Mouse (Mus musculus) lung, embryonic 14.5 days (tissue): Measurements from ENCODE around the gene Adat3. TPM values are rescaled to one million over a fixed set of nuclear protein-coding genes. Genes with fewer than 3 reads are reported as not detected.

Source experiments
- ATAC-seq: fragments of 200-750 bp; cut with Nextera tagmentation; 2 replicates; pipeline ENCODE4 v1.8.0; 2017; ENCODE audit warnings: mild to moderate bottlenecking, moderate TSS enrichment, moderate library complexity; ENCODE audit not compliant: insufficient read depth
- DNase-seq: peaks from one replicate; pipeline ENCODE4 v3.0.0-alpha.2; 2015
- H3K27ac ChIP-seq: fragments of 300-500 bp; sonication (generic); 2 replicates; pipeline ENCODE4 v1.5.1; 2014; ENCODE audit warnings: low read depth, mild to moderate bottlenecking, moderate library complexity
- H3K27me3 ChIP-seq: fragments of 300-500 bp; sonication (generic); 2 replicates; pipeline ENCODE4 v1.6.1; 2014; ENCODE audit warnings: low read length, control low read depth; ENCODE audit not compliant: insufficient read depth
- H3K36me3 ChIP-seq: fragments of 300-500 bp; sonication (generic); 2 replicates; pipeline ENCODE4 v1.6.1; 2014; ENCODE audit warnings: control low read depth; ENCODE audit not compliant: insufficient read depth
- H3K4me1 ChIP-seq: fragments of 300-500 bp; sonication (generic); 2 replicates; pipeline ENCODE4 v1.6.1; 2014; ENCODE audit warnings: antibody characterized with exemption, control low read depth; ENCODE audit not compliant: insufficient read depth
- H3K4me2 ChIP-seq: fragments of 300-500 bp; sonication (generic); 2 replicates; pipeline ENCODE4 v1.6.1; 2014; ENCODE audit warnings: mild to moderate bottlenecking
- H3K4me3 ChIP-seq: fragments of 300-500 bp; sonication (generic); 2 replicates; pipeline ENCODE4 v1.5.1; 2014; ENCODE audit warnings: low read depth, low read length
- H3K9ac ChIP-seq: fragments of 300-500 bp; sonication (generic); 2 replicates; pipeline ENCODE4 v1.6.1; 2014
- H3K9me3 ChIP-seq: fragments of 300-500 bp; sonication (generic); 2 replicates; pipeline ENCODE4 v1.6.1; 2016; ENCODE audit warnings: low read depth, low read length, control low read depth
- CTCF ChIP-seq: IDR thresholded peaks from 2 replicates; pipeline ENCODE4 v1.5.1; 2016; ENCODE audit warnings: antibody characterized with exemption, low read depth
- WGBS: fragments of 180-500 bp; shearing (Covaris S2); extraction: QIAGEN DNeasy Blood & Tissue Kit; methylation state at CpG from one replicate; pipeline ENCODE4 v1.1.7; 2014; 5-methylcytosine and 5-hydroxymethylcytosine counted together
- polyA plus RNA-seq: library from polyadenylated mRNA; unstranded; fragments of >200 nt; fragmentation: Nextera tagmentation; extraction: Ambion mirVana; gene quantifications from 2 replicates; pipeline ENCODE4 v1.2.1, GENCODE M21; 2014

Gene Adat3
- 8.7 and 10.1 TPM in 2 replicates for polyA plus RNA-seq

- peak; percentile 95 for ATAC-seq
- peak within 1 kb of the TSS; percentile 68 for H3K4me3 ChIP-seq
- H3K27me3 ChIP-seq: no peaks in the 10 kb centered on the region
- no peaks in the 10 kb centered on the region for H3K9me3 ChIP-seq
- peak within 1 kb of the TSS; percentile 85 for H3K4me2 ChIP-seq
- peaks cover 10% of the 10 kb centered on the region for H3K4me1 ChIP-seq
- peak within 1 kb of the TSS; percentile 62 for H3K9ac ChIP-seq
- peaks cover 20% of the 10 kb centered on the region for H3K36me3 ChIP-seq
- WGBS: under 1% methylated on average over 50 of the region's 54 CpGs
- peak within 1 kb of the TSS; percentile 74 for H3K27ac ChIP-seq
- TF ChIP-seq CTCF: no peak
- peak; percentile 98 for DNase-seq
Observed at GRCm38 (mm10) chr10:80602698-80603325, at the start of gene Adat3, which contains the start of gene Scamp4. Gene Adat3 (plus strand): TSS chr10:80602880. Gene Scamp4 (plus strand): TSS chr10:80602872.

GRCm38 (mm10) chr10:80553575-80553974 is 49.1 kb upstream of the Adat3 start:
- no peak overlapping the region for H3K9ac ChIP-seq
- H3K27ac ChIP-seq: no peak overlapping the region
- no peaks in the 10 kb centered on the region for H3K9me3 ChIP-seq
- peaks cover 22% of the 10 kb centered on the region for H3K36me3 ChIP-seq
- DNase-seq: no peak
- no peak for TF ChIP-seq CTCF
- ATAC-seq: no peak; the same call in 1 of the 2 replicates
- no peaks in the 10 kb centered on the region for H3K4me1 ChIP-seq
- H3K4me3 ChIP-seq: no peak overlapping the region
- H3K27me3 ChIP-seq: no peaks in the 10 kb centered on the region
- 85% methylated on average over 8 of the region's 8 CpGs for WGBS
- H3K4me2 ChIP-seq: no peak overlapping the region

GRCm38 (mm10) chr10:80553997-80554396 is 48.7 kb upstream of the Adat3 start:
- H3K4me1 ChIP-seq: no peaks in the 10 kb centered on the region
- 73% methylated on average over 6 of the region's 6 CpGs for WGBS
- H3K4me3 ChIP-seq: no peak overlapping the region
- no peak overlapping the region for H3K4me2 ChIP-seq
- no peaks in the 10 kb centered on the region for H3K27me3 ChIP-seq
- H3K27ac ChIP-seq: no peak overlapping the region
- H3K9me3 ChIP-seq: no peaks in the 10 kb centered on the region
- DNase-seq: no peak
- H3K36me3 ChIP-seq: peaks cover 18% of the 10 kb centered on the region
- ATAC-seq: no peak
- TF ChIP-seq CTCF: no peak
- H3K9ac ChIP-seq: no peak overlapping the region

- Histone ChIP-seq H3K27me3 (no peaks in the 10 kb centered on the region), H3K9ac (no peak overlapping the region), H3K4me2 (no peak overlapping the region), H3K9me3 (no peaks in the 10 kb centered on the region), H3K4me1 (peaks cover 9% of the 10 kb centered on the region), H3K36me3 (0 out of 2 replicates have a peak, but pooled peaks cover 2% of the 10 kb centered on the region), H3K27ac (no peak overlapping the region), H3K4me3 (no peak overlapping the region)
- 28% methylated on average over 5 of the region's 5 CpGs for WGBS
- peak; percentile 79 for TF ChIP-seq CTCF
- DNase-seq (peak; percentile 80), ATAC-seq (no peak)
Observed at GRCm38 (mm10) chr10:80557346-80557965, 45.2 kb upstream of the Adat3 start.

- Histone ChIP-seq H3K4me2 (no peak overlapping the region), H3K27me3 (no peaks in the 10 kb centered on the region), H3K9me3 (no peaks in the 10 kb centered on the region), H3K36me3 (0 out of 2 replicates have a peak, but pooled peaks cover 2% of the 10 kb centered on the region), H3K27ac (no peak overlapping the region), H3K9ac (no peak overlapping the region), H3K4me3 (peak overlapping the region; percentile 99; the same call in 1 of the 2 replicates), H3K4me1 (peaks cover 10% of the 10 kb centered on the region)
- 88% methylated on average over 7 of the region's 7 CpGs for WGBS
- no peak for TF ChIP-seq CTCF
- ATAC-seq (no peak), DNase-seq (no peak)
Observed at GRCm38 (mm10) chr10:80559431-80559830, 43.2 kb upstream of the Adat3 start.

- no peak for TF ChIP-seq CTCF
- peaks cover 2% of the 10 kb centered on the region; the same call in 1 of the 2 replicates for H3K36me3 ChIP-seq
- peak overlapping the region; percentile 97 for H3K9ac ChIP-seq
- 0% methylated on average over 13 of the region's 13 CpGs for WGBS
- H3K9me3 ChIP-seq: no peaks in the 10 kb centered on the region
- no peaks in the 10 kb centered on the region for H3K27me3 ChIP-seq
- peak overlapping the region; percentile 96 for H3K4me2 ChIP-seq
- ATAC-seq: no peak
- no peak for DNase-seq
- H3K4me1 ChIP-seq: peaks cover 10% of the 10 kb centered on the region
- H3K4me3 ChIP-seq: peak overlapping the region; percentile 99
- peak overlapping the region; percentile 94; the same call in 1 of the 2 replicates for H3K27ac ChIP-seq
Observed at GRCm38 (mm10) chr10:80560621-80561020, 42.1 kb upstream of the Adat3 start.
